Mouse (Mus musculus): ENCODE data around the gene Fbxl20. TPM values are rescaled to one million over a fixed set of nuclear protein-coding genes. Genes with fewer than 3 reads are reported as not detected.

Gene Fbxl20
- polyA plus RNA-seq, 1 experiment, result 44.5 TPM

DNA sequence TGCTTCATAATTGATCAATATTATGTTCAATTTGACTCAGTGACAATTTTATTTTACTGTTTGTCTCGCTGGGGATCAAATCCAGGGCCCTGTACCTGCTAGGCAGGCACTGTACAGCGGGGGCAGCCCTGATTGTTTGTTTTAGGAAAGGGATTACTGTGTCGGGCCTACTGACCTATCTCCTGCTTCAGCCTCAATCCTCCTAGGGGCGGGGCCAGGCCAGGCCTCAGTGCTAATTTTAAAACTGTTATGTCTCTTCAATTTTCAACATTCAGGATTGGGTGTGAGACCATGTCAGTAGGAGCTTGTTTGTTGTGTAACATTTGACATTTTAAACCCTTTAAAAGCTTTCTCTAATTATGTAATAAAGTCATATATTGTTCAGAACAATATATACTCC lies 36.7 kb downstream of the Fbxl20 start:
- Histone ChIP-seq H3K36me3 (ENCODE audit: control insufficient read depth, insufficient read depth, low read length, poor library complexity, severe bottlenecking) (peaks cover 11% of the 10 kb centered on the region), H3K9ac (ENCODE audit: low read depth, poor library complexity, severe bottlenecking) (no peak overlapping the region), H3K27me3 (ENCODE audit: control insufficient read depth, insufficient read depth, low read length, poor library complexity, severe bottlenecking) (no peaks in the 10 kb centered on the region), H3K4me1 (ENCODE audit: control insufficient read depth, insufficient read depth, low read length) (no peaks in the 10 kb centered on the region), H3K27ac (ENCODE audit: insufficient read depth, low read length) (no peak overlapping the region), H3K4me3 (ENCODE audit: low read depth, low read length) (no peak overlapping the region), H3K9me3 (replicated peaks; ENCODE audit: control insufficient read depth, insufficient read depth, low read length, poor library complexity, severe bottlenecking) (no peaks in the 10 kb centered on the region)
- no peak for TF ChIP-seq CTCF (IDR thresholded peaks at IDR 0.05; ENCODE audit: low read depth, low read length)
- no peak for TF ChIP-seq EP300 (IDR thresholded peaks at IDR 0.05; ENCODE audit: insufficient read depth, low read depth, low read length)
- no peak for TF ChIP-seq POLR2A (IDR thresholded peaks at IDR 0.05; ENCODE audit: insufficient read depth, low read length)

GRCm38 (mm10) chr11:98109706-98110105 lies 40.5 kb downstream of the Fbxl20 start:
- TF ChIP-seq EP300 (IDR thresholded peaks at IDR 0.05; ENCODE audit: insufficient read depth, low read depth, low read length), result no peak
- no peak for TF ChIP-seq CTCF (IDR thresholded peaks at IDR 0.05; ENCODE audit: low read depth, low read length)
- TF ChIP-seq POLR2A (IDR thresholded peaks at IDR 0.05; ENCODE audit: insufficient read depth, low read length), result no peak
- H3K9ac ChIP-seq (ENCODE audit: low read depth, poor library complexity, severe bottlenecking), result no peak overlapping the region
- no peaks in the 10 kb centered on the region for H3K9me3 ChIP-seq (replicated peaks; ENCODE audit: control insufficient read depth, insufficient read depth, low read length, poor library complexity, severe bottlenecking)
- H3K4me1 ChIP-seq (ENCODE audit: control insufficient read depth, insufficient read depth, low read length), result no peaks in the 10 kb centered on the region
- no peak overlapping the region for H3K4me3 ChIP-seq (ENCODE audit: low read depth, low read length)
- H3K27ac ChIP-seq (ENCODE audit: insufficient read depth, low read length), result no peak overlapping the region
- peaks cover 15% of the 10 kb centered on the region for H3K36me3 ChIP-seq (ENCODE audit: control insufficient read depth, insufficient read depth, low read length, poor library complexity, severe bottlenecking)
- H3K27me3 ChIP-seq (ENCODE audit: control insufficient read depth, insufficient read depth, low read length, poor library complexity, severe bottlenecking), result no peaks in the 10 kb centered on the region

DNA sequence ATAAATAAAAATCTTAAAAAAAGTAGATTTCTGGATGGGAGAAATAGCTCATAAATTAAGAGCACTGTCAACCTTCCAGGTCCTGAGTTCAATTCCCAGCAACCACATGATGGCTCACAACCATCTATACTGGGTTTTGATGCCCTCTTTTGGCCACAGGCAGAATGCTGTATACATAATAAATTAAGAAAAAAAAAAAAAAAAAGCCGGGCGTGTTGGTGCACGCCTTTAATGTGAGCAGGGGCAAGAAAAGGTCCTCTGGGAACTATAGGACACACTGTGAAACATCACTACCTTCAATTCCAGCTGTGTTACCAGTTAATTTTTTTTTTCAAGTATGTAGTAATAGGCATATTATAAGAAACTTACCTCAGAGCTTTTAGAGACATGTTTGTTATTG lies 48.9 kb downstream of the Fbxl20 start:
- Histone ChIP-seq H3K27me3 (ENCODE audit: control insufficient read depth, insufficient read depth, low read length, poor library complexity, severe bottlenecking) (no peaks in the 10 kb centered on the region), H3K4me3 (ENCODE audit: low read depth, low read length) (no peak overlapping the region), H3K27ac (ENCODE audit: insufficient read depth, low read length) (no peak overlapping the region), H3K9me3 (replicated peaks; ENCODE audit: control insufficient read depth, insufficient read depth, low read length, poor library complexity, severe bottlenecking) (no peaks in the 10 kb centered on the region), H3K4me1 (ENCODE audit: control insufficient read depth, insufficient read depth, low read length) (no peaks in the 10 kb centered on the region), H3K9ac (ENCODE audit: low read depth, poor library complexity, severe bottlenecking) (no peak overlapping the region), H3K36me3 (ENCODE audit: control insufficient read depth, insufficient read depth, low read length, poor library complexity, severe bottlenecking) (peaks cover 14% of the 10 kb centered on the region)
- TF ChIP-seq CTCF (IDR thresholded peaks at IDR 0.05; ENCODE audit: low read depth, low read length), result no peak
- TF ChIP-seq EP300 (IDR thresholded peaks at IDR 0.05; ENCODE audit: insufficient read depth, low read depth, low read length), result no peak
- TF ChIP-seq POLR2A (IDR thresholded peaks at IDR 0.05; ENCODE audit: insufficient read depth, low read length), result no peak

GRCm38 (mm10) chr11:98090583-98090982 lies 59.6 kb downstream of the Fbxl20 start:
- H3K9me3 ChIP-seq (replicated peaks; ENCODE audit: control insufficient read depth, insufficient read depth, low read length, poor library complexity, severe bottlenecking), result no peaks in the 10 kb centered on the region
- peaks cover 22% of the 10 kb centered on the region for H3K36me3 ChIP-seq (ENCODE audit: control insufficient read depth, insufficient read depth, low read length, poor library complexity, severe bottlenecking)
- TF ChIP-seq EP300 (IDR thresholded peaks at IDR 0.05; ENCODE audit: insufficient read depth, low read depth, low read length) (no peak), POLR2A (IDR thresholded peaks at IDR 0.05; ENCODE audit: insufficient read depth, low read length) (no peak), CTCF (IDR thresholded peaks at IDR 0.05; ENCODE audit: low read depth, low read length) (no peak)
- H3K27me3 ChIP-seq (ENCODE audit: control insufficient read depth, insufficient read depth, low read length, poor library complexity, severe bottlenecking), result no peaks in the 10 kb centered on the region
- H3K4me3 ChIP-seq (ENCODE audit: low read depth, low read length), result no peak overlapping the region
- no peak overlapping the region for H3K27ac ChIP-seq (ENCODE audit: insufficient read depth, low read length)
- no peak overlapping the region for H3K9ac ChIP-seq (ENCODE audit: low read depth, poor library complexity, severe bottlenecking)
- peaks cover 4% of the 10 kb centered on the region for H3K4me1 ChIP-seq (ENCODE audit: control insufficient read depth, insufficient read depth, low read length)

DNA sequence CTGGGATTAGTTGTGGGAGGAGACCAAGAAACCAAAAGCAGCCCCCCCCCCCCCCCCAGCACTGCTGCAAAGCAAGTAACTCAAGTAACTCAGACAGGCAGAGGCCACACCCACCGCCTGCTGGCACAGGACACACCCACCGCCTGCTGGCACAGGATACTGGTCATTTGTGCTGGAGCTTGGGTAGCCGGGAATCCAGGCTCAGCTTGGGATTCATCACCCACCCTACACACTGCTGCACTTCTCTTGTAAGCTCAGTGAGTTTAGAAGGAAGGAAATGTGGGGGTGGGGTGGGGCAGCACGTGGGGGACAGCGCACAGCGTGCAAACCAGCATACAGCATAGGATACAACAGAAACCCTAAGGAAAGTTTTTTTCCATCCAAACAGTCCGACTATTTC lies 62.0 kb downstream of the Fbxl20 start:
- no peaks in the 10 kb centered on the region for H3K9me3 ChIP-seq (replicated peaks; ENCODE audit: control insufficient read depth, insufficient read depth, low read length, poor library complexity, severe bottlenecking)
- TF ChIP-seq EP300 (IDR thresholded peaks at IDR 0.05; ENCODE audit: insufficient read depth, low read depth, low read length) (no peak), CTCF (IDR thresholded peaks at IDR 0.05; ENCODE audit: low read depth, low read length) (no peak), POLR2A (IDR thresholded peaks at IDR 0.05; ENCODE audit: insufficient read depth, low read length) (no peak)
- H3K4me1 ChIP-seq (ENCODE audit: control insufficient read depth, insufficient read depth, low read length), result peaks cover 4% of the 10 kb centered on the region
- no peaks in the 10 kb centered on the region for H3K27me3 ChIP-seq (ENCODE audit: control insufficient read depth, insufficient read depth, low read length, poor library complexity, severe bottlenecking)
- peaks cover 16% of the 10 kb centered on the region for H3K36me3 ChIP-seq (ENCODE audit: control insufficient read depth, insufficient read depth, low read length, poor library complexity, severe bottlenecking)
- no peak overlapping the region for H3K27ac ChIP-seq (ENCODE audit: insufficient read depth, low read length)
- H3K4me3 ChIP-seq (ENCODE audit: low read depth, low read length), result no peak overlapping the region
- H3K9ac ChIP-seq (ENCODE audit: low read depth, poor library complexity, severe bottlenecking), result no peak overlapping the region

- Histone ChIP-seq H3K27ac (ENCODE audit: insufficient read depth, low read length) (no peak overlapping the region), H3K36me3 (ENCODE audit: control insufficient read depth, insufficient read depth, low read length, poor library complexity, severe bottlenecking) (0 out of 2 replicates have a peak, but pooled peaks cover 8% of the 10 kb centered on the region), H3K27me3 (ENCODE audit: control insufficient read depth, insufficient read depth, low read length, poor library complexity, severe bottlenecking) (no peaks in the 10 kb centered on the region), H3K9me3 (replicated peaks; ENCODE audit: control insufficient read depth, insufficient read depth, low read length, poor library complexity, severe bottlenecking) (no peaks in the 10 kb centered on the region), H3K4me1 (ENCODE audit: control insufficient read depth, insufficient read depth, low read length) (peaks cover 4% of the 10 kb centered on the region), H3K4me3 (ENCODE audit: low read depth, low read length) (no peak overlapping the region), H3K9ac (ENCODE audit: low read depth, poor library complexity, severe bottlenecking) (no peak overlapping the region)
- TF ChIP-seq CTCF (IDR thresholded peaks at IDR 0.05; ENCODE audit: low read depth, low read length) (peak; percentile 24), EP300 (IDR thresholded peaks at IDR 0.05; ENCODE audit: insufficient read depth, low read depth, low read length) (no peak), POLR2A (IDR thresholded peaks at IDR 0.05; ENCODE audit: insufficient read depth, low read length) (no peak)
These were observed 63.6 kb downstream of the Fbxl20 start for GRCm38 (mm10) chr11:98086574-98086973.

Measured in ES-Bruce4 (cell line).